Mouse (Mus musculus): Measurements from ENCODE around the gene Nr2f1. TPM values are rescaled to one million over a fixed set of nuclear protein-coding genes. Genes with fewer than 3 reads are reported as not detected.

The Nr2f1 gene
- polyA plus RNA-seq, 1 experiment, result 5.9 TPM

GRCm38 (mm10) chr13:78179312-78180097 is 20.1 kb downstream of the Nr2f1 start:
- peaks cover 57% of the 10 kb centered on the region for H3K27me3 ChIP-seq (ENCODE audit: control insufficient read depth, insufficient read depth, low read length)
- 8% methylated on average over 38 of the region's 38 CpGs for WGBS
- H3K27ac ChIP-seq (ENCODE audit: insufficient read depth, low read depth, low read length), result no peak overlapping the region
- H3K4me3 ChIP-seq (ENCODE audit: low read depth, low read length), result no peak overlapping the region
- no peaks in the 10 kb centered on the region for H3K36me3 ChIP-seq (ENCODE audit: control insufficient read depth, insufficient read depth, low read length)
- no peaks in the 10 kb centered on the region for H3K4me1 ChIP-seq (ENCODE audit: control insufficient read depth, insufficient read depth, insufficient read length, low read length)
- TF ChIP-seq CTCF (IDR thresholded peaks at IDR 0.05; ENCODE audit: extremely low read depth, insufficient read length, insufficient replicate concordance, low read depth, low read length) (no peak), POLR2A (IDR thresholded peaks at IDR 0.05; ENCODE audit: low read depth, low read length) (no peak)

- 14% methylated on average over 5 of the region's 5 CpGs for WGBS
- Histone ChIP-seq H3K27ac (ENCODE audit: insufficient read depth, low read depth, low read length) (no peak overlapping the region), H3K27me3 (ENCODE audit: control insufficient read depth, insufficient read depth, low read length) (peaks cover 53% of the 10 kb centered on the region), H3K4me3 (ENCODE audit: low read depth, low read length) (no peak overlapping the region), H3K36me3 (ENCODE audit: control insufficient read depth, insufficient read depth, low read length) (no peaks in the 10 kb centered on the region), H3K4me1 (ENCODE audit: control insufficient read depth, insufficient read depth, insufficient read length, low read length) (no peaks in the 10 kb centered on the region)
- TF ChIP-seq CTCF (IDR thresholded peaks at IDR 0.05; ENCODE audit: extremely low read depth, insufficient read length, insufficient replicate concordance, low read depth, low read length) (no peak), POLR2A (IDR thresholded peaks at IDR 0.05; ENCODE audit: low read depth, low read length) (no peak)
Measured at GRCm38 (mm10) chr13:78178771-78179170, 20.8 kb downstream of the Nr2f1 start.

- Histone ChIP-seq H3K36me3 (ENCODE audit: control insufficient read depth, insufficient read depth, low read length) (no peaks in the 10 kb centered on the region), H3K4me3 (ENCODE audit: low read depth, low read length) (no peak overlapping the region), H3K4me1 (ENCODE audit: control insufficient read depth, insufficient read depth, insufficient read length, low read length) (no peaks in the 10 kb centered on the region), H3K27me3 (ENCODE audit: control insufficient read depth, insufficient read depth, low read length) (peaks cover 55% of the 10 kb centered on the region), H3K27ac (ENCODE audit: insufficient read depth, low read depth, low read length) (no peak overlapping the region)
- WGBS, result 3% methylated on average over 1 of the region's 1 CpGs
- no peak for TF ChIP-seq CTCF (IDR thresholded peaks at IDR 0.05; ENCODE audit: extremely low read depth, insufficient read length, insufficient replicate concordance, low read depth, low read length)
- no peak for TF ChIP-seq POLR2A (IDR thresholded peaks at IDR 0.05; ENCODE audit: low read depth, low read length)
Measured at GRCm38 (mm10) chr13:78178021-78178420, 21.5 kb downstream of the Nr2f1 start.

- Histone ChIP-seq H3K36me3 (ENCODE audit: control insufficient read depth, insufficient read depth, low read length) (no peaks in the 10 kb centered on the region), H3K27me3 (ENCODE audit: control insufficient read depth, insufficient read depth, low read length) (peaks cover 54% of the 10 kb centered on the region), H3K4me1 (ENCODE audit: control insufficient read depth, insufficient read depth, insufficient read length, low read length) (no peaks in the 10 kb centered on the region), H3K27ac (ENCODE audit: insufficient read depth, low read depth, low read length) (no peak overlapping the region), H3K4me3 (ENCODE audit: low read depth, low read length) (no peak overlapping the region)
- no peak for TF ChIP-seq CTCF (IDR thresholded peaks at IDR 0.05; ENCODE audit: extremely low read depth, insufficient read length, insufficient replicate concordance, low read depth, low read length)
- no peak for TF ChIP-seq POLR2A (IDR thresholded peaks at IDR 0.05; ENCODE audit: low read depth, low read length)
- WGBS, result 8% methylated on average over 5 of the region's 5 CpGs
Measured at GRCm38 (mm10) chr13:78177381-78177950, 22.1 kb downstream of the Nr2f1 start.

GRCm38 (mm10) chr13:78175821-78176380 is 23.7 kb downstream of the Nr2f1 start:
- H3K36me3 ChIP-seq (ENCODE audit: control insufficient read depth, insufficient read depth, low read length), result no peaks in the 10 kb centered on the region
- TF ChIP-seq CTCF (IDR thresholded peaks at IDR 0.05; ENCODE audit: extremely low read depth, insufficient read length, insufficient replicate concordance, low read depth, low read length) (no peak), POLR2A (IDR thresholded peaks at IDR 0.05; ENCODE audit: low read depth, low read length) (no peak)
- no peak overlapping the region for H3K4me3 ChIP-seq (ENCODE audit: low read depth, low read length)
- peaks cover 50% of the 10 kb centered on the region for H3K27me3 ChIP-seq (ENCODE audit: control insufficient read depth, insufficient read depth, low read length)
- H3K4me1 ChIP-seq (ENCODE audit: control insufficient read depth, insufficient read depth, insufficient read length, low read length), result no peaks in the 10 kb centered on the region
- 3% methylated on average over 8 of the region's 8 CpGs for WGBS
- no peak overlapping the region for H3K27ac ChIP-seq (ENCODE audit: insufficient read depth, low read depth, low read length)

GRCm38 (mm10) chr13:78174891-78175290 is 24.7 kb downstream of the Nr2f1 start:
- Histone ChIP-seq H3K27me3 (ENCODE audit: control insufficient read depth, insufficient read depth, low read length) (peaks cover 43% of the 10 kb centered on the region), H3K36me3 (ENCODE audit: control insufficient read depth, insufficient read depth, low read length) (no peaks in the 10 kb centered on the region), H3K4me3 (ENCODE audit: low read depth, low read length) (no peak overlapping the region), H3K27ac (ENCODE audit: insufficient read depth, low read depth, low read length) (no peak overlapping the region), H3K4me1 (ENCODE audit: control insufficient read depth, insufficient read depth, insufficient read length, low read length) (no peaks in the 10 kb centered on the region)
- WGBS, result 15% methylated on average over 1 of the region's 1 CpGs
- no peak for TF ChIP-seq POLR2A (IDR thresholded peaks at IDR 0.05; ENCODE audit: low read depth, low read length)
- TF ChIP-seq CTCF (IDR thresholded peaks at IDR 0.05; ENCODE audit: extremely low read depth, insufficient read length, insufficient replicate concordance, low read depth, low read length), result no peak

- no peak for TF ChIP-seq POLR2A (IDR thresholded peaks at IDR 0.05; ENCODE audit: low read depth, low read length)
- TF ChIP-seq CTCF (IDR thresholded peaks at IDR 0.05; ENCODE audit: extremely low read depth, insufficient read length, insufficient replicate concordance, low read depth, low read length), result no peak
- Histone ChIP-seq H3K27ac (ENCODE audit: insufficient read depth, low read depth, low read length) (no peak overlapping the region), H3K4me1 (ENCODE audit: control insufficient read depth, insufficient read depth, insufficient read length, low read length) (no peaks in the 10 kb centered on the region), H3K27me3 (ENCODE audit: control insufficient read depth, insufficient read depth, low read length) (peaks cover 36% of the 10 kb centered on the region), H3K4me3 (ENCODE audit: low read depth, low read length) (no peak overlapping the region), H3K36me3 (ENCODE audit: control insufficient read depth, insufficient read depth, low read length) (no peaks in the 10 kb centered on the region)
- 9% methylated on average over 3 of the region's 3 CpGs for WGBS
Measured at GRCm38 (mm10) chr13:78174191-78174590, 25.4 kb downstream of the Nr2f1 start.
